Mouse (Mus musculus) liver, adult (tissue): ENCODE measurements around the gene Tmem59.

Experiments used
- GATA4 ChIP-seq: IDR thresholded peaks from 2 replicates; pipeline ENCODE4 v1.6.1; 2014; ENCODE audit warnings: mild to moderate bottlenecking, low read length; ENCODE audit not compliant: insufficient replicate concordance

Gene Tmem59

DNA sequence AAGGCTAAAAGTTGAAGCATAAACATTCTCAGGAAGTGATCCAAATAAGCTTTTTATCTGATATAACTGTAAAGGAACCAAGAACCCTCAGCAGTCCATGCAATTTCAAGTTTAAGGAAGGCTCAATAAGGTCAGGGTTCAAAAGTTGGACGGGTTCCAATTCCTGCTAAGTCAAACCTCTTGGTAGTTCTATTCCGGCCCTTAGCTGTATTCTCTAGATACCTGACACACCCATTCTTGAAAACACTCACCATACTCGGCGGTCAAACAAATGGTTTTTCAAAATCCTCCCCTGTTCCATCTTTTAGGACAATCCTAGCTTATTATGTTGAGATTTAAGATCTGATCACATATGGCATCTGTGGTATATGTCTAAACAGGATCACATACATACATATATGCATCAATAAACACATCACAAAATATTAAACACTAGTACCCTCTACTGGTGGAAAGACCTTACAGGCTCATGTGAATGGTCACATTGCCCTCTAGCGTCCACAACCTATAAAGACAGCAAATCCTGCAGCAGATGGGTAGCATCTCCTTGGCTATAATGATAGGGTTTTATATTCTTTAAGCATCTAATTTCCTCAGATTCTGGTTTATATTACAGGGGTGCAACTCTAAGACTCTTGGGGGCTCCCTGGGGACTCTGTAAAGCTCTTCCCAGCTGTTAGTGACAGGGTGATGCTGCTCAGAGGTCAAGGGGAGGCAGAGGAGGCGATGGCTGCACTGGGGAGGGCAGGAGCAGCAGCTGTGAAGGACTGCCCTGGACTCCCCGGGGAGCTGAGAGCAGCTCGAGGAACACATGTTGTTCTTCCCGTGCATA, 14.2 kb upstream of the Tmem59 start:
- no peak for TF ChIP-seq GATA4

DNA sequence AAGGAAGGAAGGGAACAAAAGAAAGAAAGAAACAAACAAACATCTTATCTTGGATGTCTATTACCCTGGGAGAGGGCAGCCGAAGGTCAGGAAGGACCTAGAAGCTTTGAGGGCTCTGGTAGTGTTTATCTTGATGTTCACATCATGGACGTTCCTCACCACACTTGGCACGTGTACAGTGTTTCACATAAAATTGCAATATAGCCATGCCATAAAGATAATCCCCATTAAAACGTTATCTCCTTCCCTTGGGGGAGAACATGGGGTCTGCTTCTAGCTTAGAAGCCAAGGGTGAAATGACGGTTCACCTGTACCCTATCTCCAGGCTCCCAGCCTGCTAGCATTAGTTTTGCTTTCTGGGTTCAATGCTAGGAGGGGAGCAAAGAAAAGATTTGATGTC, 11.5 kb upstream of the Tmem59 start:
- no peak for TF ChIP-seq GATA4

DNA sequence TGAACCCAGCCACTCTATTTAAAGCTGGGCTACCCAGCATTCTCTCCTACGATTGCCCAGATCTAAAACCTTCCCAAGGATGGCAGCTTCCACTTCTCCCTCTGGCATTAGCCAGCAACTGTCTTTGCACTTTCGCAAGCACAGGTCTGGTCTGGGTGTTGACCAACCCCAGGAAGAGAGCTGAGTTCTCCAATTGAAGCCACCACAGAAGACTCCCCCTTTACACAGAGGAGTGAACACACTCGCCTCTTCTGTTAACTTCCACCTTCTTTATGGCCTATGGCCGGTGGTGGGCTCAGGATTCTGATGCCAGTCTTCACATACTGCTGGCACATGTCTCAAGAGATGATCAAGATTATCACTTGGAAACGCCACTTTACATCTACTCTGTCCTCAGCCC, 10.4 kb upstream of the Tmem59 start:
- no peak for TF ChIP-seq GATA4

GRCm38 (mm10) chr4:107177506-107177905, 693 bp upstream of the Tmem59 start:
- no peak for TF ChIP-seq GATA4

DNA sequence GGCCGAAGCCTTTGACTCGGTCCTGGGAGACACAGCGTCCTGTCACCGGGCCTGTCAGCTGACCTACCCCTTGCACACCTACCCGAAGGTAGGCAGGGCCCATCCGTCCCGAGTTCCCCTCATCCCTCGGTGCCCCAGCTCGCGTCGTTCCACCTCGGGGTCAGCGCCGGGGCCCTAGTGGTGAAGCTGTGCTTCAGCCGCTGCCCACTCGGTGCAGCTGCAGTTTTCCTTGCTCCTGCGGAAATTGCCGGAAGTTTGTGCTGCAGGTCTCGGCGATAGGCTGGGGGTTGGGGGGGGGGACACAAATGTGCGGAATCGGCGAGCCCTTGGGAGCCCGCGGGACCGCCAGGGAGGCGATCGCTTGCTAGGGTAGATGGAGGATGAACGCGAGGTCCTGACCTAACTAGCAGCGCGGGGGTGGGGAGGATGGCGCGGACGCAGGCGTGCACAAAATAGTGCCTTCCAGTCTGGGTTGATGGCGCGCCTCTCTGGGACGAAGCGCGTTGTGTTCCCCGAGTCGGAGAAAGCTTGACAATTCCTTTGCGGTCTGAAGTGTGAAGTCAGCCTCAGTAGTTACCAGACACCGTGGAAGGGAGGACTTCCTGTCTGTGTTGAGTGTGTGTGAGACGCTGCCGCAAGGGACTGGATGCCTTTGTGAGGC, 761 bp downstream of the Tmem59 start, which contains the start of gene Tceanc2:
Gene Tceanc2 (minus strand): TSS at position 287 of the 661 bp plus-strand sequence.
- no peak for TF ChIP-seq GATA4

- no peak for TF ChIP-seq GATA4
These were observed 1.4 kb downstream of the Tmem59 start for GRCm38 (mm10) chr4:107179561-107179960.

- no peak for TF ChIP-seq GATA4
These were observed 2.5 kb downstream of the Tmem59 start for GRCm38 (mm10) chr4:107180746-107181145.

- TF ChIP-seq GATA4: no peak
These were observed 3.7 kb downstream of the Tmem59 start for GRCm38 (mm10) chr4:107181866-107182265.

- no peak for TF ChIP-seq GATA4
These were observed 4.6 kb downstream of the Tmem59 start for GRCm38 (mm10) chr4:107182796-107183195.

- TF ChIP-seq GATA4: no peak
These were observed 5.0 kb downstream of the Tmem59 start for GRCm38 (mm10) chr4:107183203-107183602.

- TF ChIP-seq GATA4: no peak
These were observed 7.5 kb downstream of the Tmem59 start for GRCm38 (mm10) chr4:107185703-107186102.

DNA sequence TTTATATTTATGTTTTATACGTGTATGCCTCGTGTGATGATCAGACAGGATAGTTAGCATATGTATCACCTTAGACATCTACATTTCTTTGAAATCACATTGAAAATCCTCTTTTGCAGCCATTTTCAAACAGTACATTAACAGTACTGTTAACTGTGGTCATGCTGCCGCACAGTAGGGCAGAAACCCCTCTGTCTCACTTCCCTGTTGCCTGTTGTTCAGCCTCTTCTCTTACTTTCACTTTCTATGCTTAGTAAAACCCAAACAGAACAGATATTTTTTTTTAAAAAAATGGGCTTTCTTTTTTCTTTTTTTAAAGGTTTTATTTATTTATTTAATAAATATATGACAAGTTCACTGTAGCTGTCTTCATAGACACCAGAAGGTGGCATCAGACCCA, 15.6 kb downstream of the Tmem59 start:
- TF ChIP-seq GATA4: no peak

GRCm38 (mm10) chr4:107196454-107196853, 18.3 kb downstream of the Tmem59 start:
- TF ChIP-seq GATA4: no peak

- no peak for TF ChIP-seq GATA4
These were observed 19.9 kb downstream of the Tmem59 start for GRCm38 (mm10) chr4:107198072-107198471.

- TF ChIP-seq GATA4: no peak
These were observed 23.6 kb downstream of the Tmem59 start for GRCm38 (mm10) chr4:107201779-107202178.

DNA sequence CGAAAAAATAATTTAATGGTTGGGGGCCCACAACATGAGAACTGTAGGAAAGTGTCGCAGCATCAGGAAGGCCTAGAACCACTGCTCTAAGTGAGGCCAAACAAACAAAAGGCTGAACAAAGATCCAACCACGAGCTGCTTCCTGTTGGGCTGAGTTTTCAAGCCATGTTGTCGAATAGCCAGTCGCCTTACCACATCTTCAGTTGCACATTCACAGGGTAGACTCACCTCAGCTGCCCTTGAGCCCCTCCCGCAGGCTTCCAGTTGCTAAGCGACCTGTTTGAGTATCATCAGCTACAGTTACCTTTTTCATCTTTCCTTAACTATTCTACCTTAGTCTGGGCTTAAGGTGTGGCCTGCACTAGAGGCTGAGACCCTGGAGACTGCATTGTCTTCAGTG, 24.8 kb downstream of the Tmem59 start:
- no peak for TF ChIP-seq GATA4
